Mouse (Mus musculus) intestine, embryonic 15.5 days (tissue): ENCODE results near the gene Kcnd3. TPM values are rescaled to one million over a fixed set of nuclear protein-coding genes. Genes with fewer than 3 reads are reported as not detected.

Experiments
- ATAC-seq: fragments of 200-750 bp; cut with Nextera tagmentation; 2 replicates; pipeline ENCODE4 v1.8.0; 2017; ENCODE audit warnings: moderate TSS enrichment, moderate library complexity
- H3K27ac ChIP-seq: fragments of 300-500 bp; sonication (generic); 2 replicates; pipeline ENCODE4 v1.5.1; 2015; ENCODE audit warnings: mild to moderate bottlenecking, inconsistent platforms
- H3K27me3 ChIP-seq: fragments of 300-500 bp; sonication (generic); replicated peaks from 2 replicates; pipeline ENCODE4 v1.6.1; 2015; ENCODE audit warnings: inconsistent platforms
- H3K36me3 ChIP-seq: fragments of 300-500 bp; sonication (generic); 2 replicates; pipeline ENCODE4 v1.6.1; 2015; ENCODE audit warnings: inconsistent platforms
- H3K4me1 ChIP-seq: fragments of 300-500 bp; sonication (generic); replicated peaks from 2 replicates; pipeline ENCODE4 v1.6.1; 2015; ENCODE audit warnings: inconsistent platforms
- H3K4me2 ChIP-seq: fragments of 300-500 bp; sonication (generic); replicated peaks from 2 replicates; pipeline ENCODE4 v1.6.1; 2015; ENCODE audit warnings: mild to moderate bottlenecking, inconsistent platforms
- H3K4me3 ChIP-seq: fragments of 300-500 bp; sonication (generic); replicated peaks from 2 replicates; pipeline ENCODE4 v1.5.1; 2015; ENCODE audit warnings: inconsistent platforms
- H3K9ac ChIP-seq: fragments of 300-500 bp; sonication (generic); 2 replicates; pipeline ENCODE4 v1.6.1; 2015; ENCODE audit warnings: inconsistent platforms
- H3K9me3 ChIP-seq: fragments of 300-500 bp; sonication (generic); 2 replicates; pipeline ENCODE4 v1.6.1; 2016; ENCODE audit warnings: inconsistent platforms
- WGBS: fragments of 180-500 bp; shearing (Covaris S2); methylation state at CpG from one replicate; pipeline ENCODE4 v1.1.7; 2015; 5-methylcytosine and 5-hydroxymethylcytosine counted together
- polyA plus RNA-seq: library from polyadenylated mRNA; unstranded; fragments of >200 nt; fragmentation: Nextera tagmentation; extraction: Ambion mirVana; gene quantifications from 2 replicates; pipeline ENCODE4 v1.2.1, GENCODE M21; 2015

Kcnd3 gene
- polyA plus RNA-seq, 1 experiment from 2014 or later: 4.3 TPM

- 65% methylated on average over 18 of the region's 18 CpGs for WGBS
- ATAC-seq: no peak
These were observed 264.3 kb downstream of the Kcnd3 start for GRCm38 (mm10) chr3:105716353-105717000.

GRCm38 (mm10) chr3:105717856-105718555, 265.9 kb downstream of the Kcnd3 start:
- H3K36me3 ChIP-seq: no peaks in the 10 kb centered on the region
- no peaks in the 10 kb centered on the region for H3K4me1 ChIP-seq
- H3K27ac ChIP-seq: no peak overlapping the region
- no peak for ATAC-seq
- no peak overlapping the region for H3K4me2 ChIP-seq
- no peak overlapping the region for H3K9ac ChIP-seq
- no peaks in the 10 kb centered on the region for H3K9me3 ChIP-seq
- 61% methylated on average over 11 of the region's 11 CpGs for WGBS
- H3K4me3 ChIP-seq: no peak overlapping the region
- H3K27me3 ChIP-seq: no peaks in the 10 kb centered on the region

More at GRCm38 (mm10) chr3:105716353-105717000, 264.3 kb downstream of the Kcnd3 start:
- no peak overlapping the region for H3K27ac ChIP-seq
- no peaks in the 10 kb centered on the region for H3K36me3 ChIP-seq
- H3K9me3 ChIP-seq: no peaks in the 10 kb centered on the region
- H3K9ac ChIP-seq: no peak overlapping the region
- no peak overlapping the region for H3K4me3 ChIP-seq
- no peak overlapping the region for H3K4me2 ChIP-seq
- no peaks in the 10 kb centered on the region for H3K27me3 ChIP-seq
- H3K4me1 ChIP-seq: 0 out of 2 replicates have a peak, but pooled peaks cover 3% of the 10 kb centered on the region

- H3K36me3 ChIP-seq: no peaks in the 10 kb centered on the region
- no peak overlapping the region for H3K4me3 ChIP-seq
- no peaks in the 10 kb centered on the region for H3K27me3 ChIP-seq
- H3K9me3 ChIP-seq: no peaks in the 10 kb centered on the region
- H3K9ac ChIP-seq: no peak overlapping the region
- no peak for ATAC-seq
- no peak overlapping the region for H3K4me2 ChIP-seq
- 51% methylated on average over 4 of the region's 4 CpGs for WGBS
- no peak overlapping the region for H3K27ac ChIP-seq
- H3K4me1 ChIP-seq: no peaks in the 10 kb centered on the region
These were observed 266.6 kb downstream of the Kcnd3 start for GRCm38 (mm10) chr3:105718746-105719145.

GRCm38 (mm10) chr3:105719979-105720378, 267.8 kb downstream of the Kcnd3 start:
- no peaks in the 10 kb centered on the region for H3K9me3 ChIP-seq
- H3K27ac ChIP-seq: no peak overlapping the region
- WGBS: 76% methylated on average over 4 of the region's 4 CpGs
- H3K9ac ChIP-seq: no peak overlapping the region
- H3K4me3 ChIP-seq: no peak overlapping the region
- H3K4me2 ChIP-seq: no peak overlapping the region
- no peaks in the 10 kb centered on the region for H3K27me3 ChIP-seq
- ATAC-seq: no peak
- no peaks in the 10 kb centered on the region for H3K36me3 ChIP-seq
- no peaks in the 10 kb centered on the region for H3K4me1 ChIP-seq

GRCm38 (mm10) chr3:105720514-105720913, 268.4 kb downstream of the Kcnd3 start:
- H3K27me3 ChIP-seq: no peaks in the 10 kb centered on the region
- no peak overlapping the region for H3K27ac ChIP-seq
- H3K9me3 ChIP-seq: no peaks in the 10 kb centered on the region
- H3K4me2 ChIP-seq: no peak overlapping the region
- 55% methylated on average over 4 of the region's 4 CpGs for WGBS
- no peak for ATAC-seq
- no peaks in the 10 kb centered on the region for H3K36me3 ChIP-seq
- H3K4me1 ChIP-seq: no peaks in the 10 kb centered on the region
- H3K9ac ChIP-seq: no peak overlapping the region
- H3K4me3 ChIP-seq: no peak overlapping the region

GRCm38 (mm10) chr3:105721681-105722201, 269.6 kb downstream of the Kcnd3 start:
- Histone ChIP-seq H3K36me3 (no peaks in the 10 kb centered on the region), H3K4me3 (no peak overlapping the region), H3K4me1 (no peaks in the 10 kb centered on the region), H3K27ac (no peak overlapping the region), H3K9ac (no peak overlapping the region), H3K9me3 (no peaks in the 10 kb centered on the region), H3K4me2 (no peak overlapping the region), H3K27me3 (no peaks in the 10 kb centered on the region)
- WGBS: 71% methylated on average over 2 of the region's 2 CpGs
- ATAC-seq: no peak

GRCm38 (mm10) chr3:105722510-105722909, 270.4 kb downstream of the Kcnd3 start:
- Histone ChIP-seq H3K27ac (no peak overlapping the region), H3K27me3 (no peaks in the 10 kb centered on the region), H3K9ac (no peak overlapping the region), H3K4me3 (no peak overlapping the region), H3K36me3 (no peaks in the 10 kb centered on the region), H3K4me1 (no peaks in the 10 kb centered on the region), H3K9me3 (no peaks in the 10 kb centered on the region), H3K4me2 (no peak overlapping the region)
- 87% methylated on average over 3 of the region's 3 CpGs for WGBS
- ATAC-seq: no peak

Other genes with a start within 250 kb of the Kcnd3 start
- gene Ddx20, start 235.2 kb downstream of the Kcnd3 start, polyA plus RNA-seq: 37.9 and 39.2 TPM in 2 replicates